Mouse (Mus musculus): Measurements from ENCODE around the gene P2ry2. TPM values are rescaled to one million over a fixed set of nuclear protein-coding genes. Genes with fewer than 3 reads are reported as not detected.

The P2ry2 gene
- polyA plus RNA-seq, 1 experiment from 2014 or later = not detected

GRCm38 (mm10) chr7:100961146-100961545 is 51.5 kb downstream of the P2ry2 start:
- Histone ChIP-seq H3K9ac (replicated peaks; ENCODE audit: low read depth, low read length) (no peak overlapping the region), H3K4me2 (ENCODE audit: low read depth, low read length) (no peak overlapping the region), H3K9me3 (ENCODE audit: control insufficient read depth, low read length) (no peaks in the 10 kb centered on the region), H3K4me1 (ENCODE audit: control insufficient read depth, insufficient read depth, low read length) (no peaks in the 10 kb centered on the region), H3K4me3 (ENCODE audit: low read depth, low read length) (no peak overlapping the region), H3K27me3 (ENCODE audit: control insufficient read depth, insufficient read depth, low read length) (no peaks in the 10 kb centered on the region), H3K36me3 (ENCODE audit: control insufficient read depth, insufficient read depth, low read length) (no peaks in the 10 kb centered on the region), H3K27ac (ENCODE audit: low read depth, low read length) (no peak overlapping the region)
- WGBS = 74% methylated on average over 7 of the region's 7 CpGs
- no peak for ATAC-seq (ENCODE audit: low read depth)

- no peaks in the 10 kb centered on the region for H3K4me1 ChIP-seq (ENCODE audit: control insufficient read depth, insufficient read depth, low read length)
- no peaks in the 10 kb centered on the region for H3K27me3 ChIP-seq (ENCODE audit: control insufficient read depth, insufficient read depth, low read length)
- no peaks in the 10 kb centered on the region for H3K9me3 ChIP-seq (ENCODE audit: control insufficient read depth, low read length)
- WGBS = 75% methylated on average over 2 of the region's 2 CpGs
- no peak overlapping the region for H3K27ac ChIP-seq (ENCODE audit: low read depth, low read length)
- H3K4me2 ChIP-seq (ENCODE audit: low read depth, low read length) = no peak overlapping the region
- H3K36me3 ChIP-seq (ENCODE audit: control insufficient read depth, insufficient read depth, low read length) = no peaks in the 10 kb centered on the region
- H3K9ac ChIP-seq (replicated peaks; ENCODE audit: low read depth, low read length) = no peak overlapping the region
- H3K4me3 ChIP-seq (ENCODE audit: low read depth, low read length) = no peak overlapping the region
- no peak for ATAC-seq (ENCODE audit: low read depth)
These were observed 52.2 kb downstream of the P2ry2 start for GRCm38 (mm10) chr7:100960462-100960861.

DNA sequence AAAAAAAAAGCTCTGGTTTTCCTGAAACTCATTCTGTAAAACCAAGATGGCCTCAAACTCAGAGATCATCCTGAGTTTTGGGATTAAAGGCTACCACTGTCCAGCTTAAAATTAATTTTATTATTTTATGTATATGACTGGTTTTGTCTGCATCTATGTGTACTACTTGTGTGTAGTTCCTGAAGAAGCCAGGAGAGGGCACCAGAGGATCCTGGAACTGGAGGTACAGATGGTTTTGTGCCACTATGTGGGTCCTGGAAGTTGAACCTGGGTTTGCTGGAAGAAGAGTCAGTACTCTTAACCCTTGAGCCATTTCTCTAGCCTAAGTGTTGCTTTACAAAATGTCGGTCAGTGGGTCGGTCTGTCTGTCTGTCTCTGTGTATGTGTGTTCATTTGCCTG is 54.2 kb downstream of the P2ry2 start:
- ATAC-seq (ENCODE audit: low read depth) = no peak
- Histone ChIP-seq H3K36me3 (ENCODE audit: control insufficient read depth, insufficient read depth, low read length) (no peaks in the 10 kb centered on the region), H3K4me3 (ENCODE audit: low read depth, low read length) (no peak overlapping the region), H3K4me2 (ENCODE audit: low read depth, low read length) (no peak overlapping the region), H3K27ac (ENCODE audit: low read depth, low read length) (no peak overlapping the region), H3K27me3 (ENCODE audit: control insufficient read depth, insufficient read depth, low read length) (no peaks in the 10 kb centered on the region), H3K9ac (replicated peaks; ENCODE audit: low read depth, low read length) (no peak overlapping the region), H3K4me1 (ENCODE audit: control insufficient read depth, insufficient read depth, low read length) (no peaks in the 10 kb centered on the region), H3K9me3 (ENCODE audit: control insufficient read depth, low read length) (no peaks in the 10 kb centered on the region)
- 94% methylated on average over 2 of the region's 2 CpGs for whole genome bisulfite sequencing

DNA sequence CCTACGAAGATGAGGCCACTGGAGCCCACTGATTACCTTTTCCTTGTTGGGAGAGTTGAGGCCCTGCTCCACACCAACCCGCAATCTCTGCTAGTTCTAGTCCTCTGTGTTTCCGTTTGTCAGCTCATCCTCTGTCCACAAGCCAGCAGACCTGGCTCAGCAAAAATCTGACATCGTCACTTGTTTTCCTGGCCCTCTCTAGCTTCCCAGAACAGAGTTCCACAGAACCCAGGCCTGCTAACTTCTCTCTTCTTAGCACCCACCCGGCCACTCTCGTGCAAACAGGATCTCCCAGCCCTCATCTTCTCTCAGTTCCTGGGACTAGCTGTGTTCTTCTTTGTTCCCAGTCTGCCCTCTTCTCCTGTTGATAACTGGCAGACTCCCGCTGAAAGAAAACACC is 60.0 kb downstream of the P2ry2 start:
- Histone ChIP-seq H3K4me2 (ENCODE audit: low read depth, low read length) (no peak overlapping the region), H3K36me3 (ENCODE audit: control insufficient read depth, insufficient read depth, low read length) (no peaks in the 10 kb centered on the region), H3K4me3 (ENCODE audit: low read depth, low read length) (no peak overlapping the region), H3K9me3 (ENCODE audit: control insufficient read depth, low read length) (no peaks in the 10 kb centered on the region), H3K27ac (ENCODE audit: low read depth, low read length) (no peak overlapping the region), H3K27me3 (ENCODE audit: control insufficient read depth, insufficient read depth, low read length) (no peaks in the 10 kb centered on the region), H3K9ac (replicated peaks; ENCODE audit: low read depth, low read length) (no peak overlapping the region), H3K4me1 (ENCODE audit: control insufficient read depth, insufficient read depth, low read length) (no peaks in the 10 kb centered on the region)
- 87% methylated on average over 7 of the region's 7 CpGs for WGBS
- ATAC-seq (ENCODE audit: low read depth) = no peak

GRCm38 (mm10) chr7:100951903-100952302 is 60.8 kb downstream of the P2ry2 start:
- no peak overlapping the region for H3K9ac ChIP-seq (replicated peaks; ENCODE audit: low read depth, low read length)
- no peaks in the 10 kb centered on the region for H3K27me3 ChIP-seq (ENCODE audit: control insufficient read depth, insufficient read depth, low read length)
- ATAC-seq (ENCODE audit: low read depth) = no peak
- no peaks in the 10 kb centered on the region for H3K4me1 ChIP-seq (ENCODE audit: control insufficient read depth, insufficient read depth, low read length)
- H3K36me3 ChIP-seq (ENCODE audit: control insufficient read depth, insufficient read depth, low read length) = no peaks in the 10 kb centered on the region
- H3K27ac ChIP-seq (ENCODE audit: low read depth, low read length) = no peak overlapping the region
- no peak overlapping the region for H3K4me3 ChIP-seq (ENCODE audit: low read depth, low read length)
- H3K4me2 ChIP-seq (ENCODE audit: low read depth, low read length) = no peak overlapping the region
- H3K9me3 ChIP-seq (ENCODE audit: control insufficient read depth, low read length) = no peaks in the 10 kb centered on the region
- WGBS = 52% methylated on average over 2 of the region's 2 CpGs

DNA sequence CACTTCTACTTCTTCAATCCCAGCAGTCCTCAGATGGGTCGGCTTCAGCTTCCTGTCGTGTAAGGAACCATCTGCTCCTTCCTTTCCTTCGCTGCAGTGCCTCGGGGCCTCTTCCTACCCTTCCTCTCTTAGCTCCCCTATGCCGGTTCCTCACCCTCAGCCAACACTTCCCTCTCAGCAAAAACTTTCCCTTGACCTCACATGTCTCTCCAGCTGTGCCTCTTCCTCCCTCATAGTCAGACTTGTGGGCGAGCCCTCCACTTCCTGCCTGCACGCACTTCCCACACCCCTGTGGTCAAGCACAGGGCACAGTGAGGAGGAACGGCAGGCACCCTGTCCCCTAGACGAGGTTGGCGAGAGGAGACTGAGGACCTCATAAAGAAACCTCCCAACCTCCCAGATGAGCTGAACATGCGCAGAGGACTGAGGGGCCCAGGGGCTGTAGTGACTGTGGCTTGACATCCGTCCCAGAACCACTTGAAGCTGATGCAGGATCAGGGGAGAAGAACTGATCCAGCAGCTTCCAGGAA is 62.1 kb downstream of the P2ry2 start:
- no peak overlapping the region for H3K4me2 ChIP-seq (ENCODE audit: low read depth, low read length)
- 70% methylated on average over 12 of the region's 12 CpGs for WGBS
- H3K27me3 ChIP-seq (ENCODE audit: control insufficient read depth, insufficient read depth, low read length) = no peaks in the 10 kb centered on the region
- ATAC-seq (ENCODE audit: low read depth) = no peak
- H3K27ac ChIP-seq (ENCODE audit: low read depth, low read length) = no peak overlapping the region
- H3K9ac ChIP-seq (replicated peaks; ENCODE audit: low read depth, low read length) = no peak overlapping the region
- no peaks in the 10 kb centered on the region for H3K4me1 ChIP-seq (ENCODE audit: control insufficient read depth, insufficient read depth, low read length)
- no peaks in the 10 kb centered on the region for H3K9me3 ChIP-seq (ENCODE audit: control insufficient read depth, low read length)
- H3K4me3 ChIP-seq (ENCODE audit: low read depth, low read length) = no peak overlapping the region
- no peaks in the 10 kb centered on the region for H3K36me3 ChIP-seq (ENCODE audit: control insufficient read depth, insufficient read depth, low read length)

DNA sequence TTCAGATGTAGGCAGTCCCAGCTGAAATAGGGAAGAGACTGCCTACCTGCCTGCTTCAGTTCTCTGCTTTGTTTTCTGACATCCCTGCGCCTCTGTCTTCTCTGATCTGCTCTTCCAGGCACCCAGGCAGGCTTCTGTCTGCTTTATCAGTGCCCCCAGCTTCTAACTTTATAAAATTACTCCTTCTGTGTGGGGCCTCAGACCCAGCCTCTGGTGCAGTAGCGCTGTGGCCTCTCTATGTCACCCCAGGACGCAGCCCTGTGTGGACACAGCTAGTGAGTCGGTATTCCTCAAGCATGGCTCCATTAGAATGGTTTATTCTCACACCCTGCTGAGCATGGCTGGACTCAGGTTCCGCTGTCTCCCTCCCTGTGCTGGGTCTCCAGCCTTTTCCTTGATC is 62.6 kb downstream of the P2ry2 start:
- ATAC-seq (ENCODE audit: low read depth) = no peak
- WGBS = 67% methylated on average over 5 of the region's 5 CpGs
- Histone ChIP-seq H3K9ac (replicated peaks; ENCODE audit: low read depth, low read length) (no peak overlapping the region), H3K4me3 (ENCODE audit: low read depth, low read length) (no peak overlapping the region), H3K4me1 (ENCODE audit: control insufficient read depth, insufficient read depth, low read length) (no peaks in the 10 kb centered on the region), H3K27ac (ENCODE audit: low read depth, low read length) (no peak overlapping the region), H3K36me3 (ENCODE audit: control insufficient read depth, insufficient read depth, low read length) (no peaks in the 10 kb centered on the region), H3K9me3 (ENCODE audit: control insufficient read depth, low read length) (no peaks in the 10 kb centered on the region), H3K27me3 (ENCODE audit: control insufficient read depth, insufficient read depth, low read length) (no peaks in the 10 kb centered on the region), H3K4me2 (ENCODE audit: low read depth, low read length) (no peak overlapping the region)

Other genes with a start within 250 kb of the P2ry2 start
- gene Relt, start 149.4 kb downstream of the P2ry2 start, polyA plus RNA-seq (2014; fragmentation: Nextera tagmentation; extraction: Ambion mirVana) = 4.1 and 4.5 TPM in 2 replicates
- gene Arhgef17, start 80.8 kb downstream of the P2ry2 start, polyA plus RNA-seq (2014; fragmentation: Nextera tagmentation; extraction: Ambion mirVana) = 12.1 and 12.7 TPM in 2 replicates
- gene P2ry6, start 38.2 kb downstream of the P2ry2 start, polyA plus RNA-seq (2014; fragmentation: Nextera tagmentation; extraction: Ambion mirVana) = 1.6 and 4.1 TPM in 2 replicates
- 51.6 TPM in 2 replicates for gene Fchsd2, start 80.0 kb upstream of the P2ry2 start, polyA plus RNA-seq (2014; fragmentation: Nextera tagmentation; extraction: Ambion mirVana)